Mouse (Mus musculus) ES-E14 (cell line): ENCODE measurements at regions not wholly inside any gene's neighbourhood (a gene's known extent, or its start where the extent isn't known, plus 50 kb on each side); places are given as distances from the start of the nearest gene placed in this dataset.

Experiments
- DNase-seq: peaks from one replicate; pipeline ENCODE4 v3.0.0-alpha.2; 2013; ENCODE audit warnings: low read depth, low spot score
- H3K27ac ChIP-seq: 2 replicates; pipeline ENCODE4 v1.5.1; 2012; ENCODE audit warnings: low read depth, mild to moderate bottlenecking, low read length, moderate library complexity, mixed read lengths; ENCODE audit not compliant: poor library complexity, insufficient read depth, severe bottlenecking
- H3K36me3 ChIP-seq: 2 replicates; pipeline ENCODE4 v1.6.1; 2012; ENCODE audit warnings: mild to moderate bottlenecking, low read length, moderate library complexity, mixed read lengths; ENCODE audit not compliant: control insufficient read depth, poor library complexity, insufficient read depth, severe bottlenecking
- H3K4me1 ChIP-seq, 2 experiments: fragments of 150-350 bp in 1 of 2; sonication (generic) in 1 of 2; 2 replicates each; pipeline ENCODE4 v1.6.1; 2012; ENCODE audit warnings: low read length in 2 of 2, mild to moderate bottlenecking in 1 of 2, mixed read lengths in 1 of 2; ENCODE audit not compliant: control insufficient read depth in 2 of 2, insufficient read depth in 2 of 2, poor library complexity in 1 of 2
- H3K4me3 ChIP-seq, 2 experiments: fragments of 150-350 bp in 1 of 2; sonication (generic) in 1 of 2; 2 replicates each; pipeline ENCODE4 v1.5.1; 2012; ENCODE audit warnings: low read length in 2 of 2, low read depth in 1 of 2, mild to moderate bottlenecking in 1 of 2, mixed read lengths in 1 of 2; ENCODE audit not compliant: insufficient read depth in 1 of 2, poor library complexity in 1 of 2, severe bottlenecking in 1 of 2
- H3K9ac ChIP-seq: 2 replicates; pipeline ENCODE4 v1.6.1; 2012; ENCODE audit warnings: low read depth, mild to moderate bottlenecking, low read length, mixed read lengths; ENCODE audit not compliant: poor library complexity, insufficient read depth, severe bottlenecking
- H3K9me3 ChIP-seq: fragments of 150-350 bp; sonication (generic); 2 replicates; pipeline ENCODE4 v1.6.1; 2012; ENCODE audit warnings: low read depth, mild to moderate bottlenecking, low read length; ENCODE audit not compliant: control insufficient read depth, insufficient read depth
- CHD2 ChIP-seq: IDR thresholded peaks from 2 replicates; pipeline ENCODE4 v1.6.1; 2014; ENCODE audit warnings: mild to moderate bottlenecking, low read depth, low read length, inconsistent platforms
- HCFC1 ChIP-seq: IDR thresholded peaks from 2 replicates; pipeline ENCODE4 v1.6.1; 2012; ENCODE audit warnings: low read length, inconsistent platforms, borderline replicate concordance; ENCODE audit not compliant: insufficient read depth
- MAFK ChIP-seq: IDR thresholded peaks from 2 replicates; pipeline ENCODE4 v1.6.1; 2014; ENCODE audit warnings: mild to moderate bottlenecking, low read depth, low read length, inconsistent platforms; ENCODE audit not compliant: insufficient read depth
- ZC3H11A ChIP-seq: IDR thresholded peaks from 2 replicates; pipeline ENCODE4 v1.6.1; 2012; ENCODE audit warnings: low read depth, mild to moderate bottlenecking, inconsistent platforms, low read length, borderline replicate concordance
- ZNF384 ChIP-seq: IDR thresholded peaks from 2 replicates; pipeline ENCODE4 v1.6.1; 2012; ENCODE audit warnings: low read depth, low read length, inconsistent platforms
- in situ Hi-C, 2 experiments: fragments of 600-800 bp; cut with MboI; formaldehyde crosslinking; loops; one replicate each; pipeline ENCODE4 v1.15.1; 2025; ENCODE audit warnings: low sequenced_read_pairs in 2 of 2, inconsistent platforms in 1 of 2; ENCODE audit not compliant: unreplicated experiment in 2 of 2

DNA sequence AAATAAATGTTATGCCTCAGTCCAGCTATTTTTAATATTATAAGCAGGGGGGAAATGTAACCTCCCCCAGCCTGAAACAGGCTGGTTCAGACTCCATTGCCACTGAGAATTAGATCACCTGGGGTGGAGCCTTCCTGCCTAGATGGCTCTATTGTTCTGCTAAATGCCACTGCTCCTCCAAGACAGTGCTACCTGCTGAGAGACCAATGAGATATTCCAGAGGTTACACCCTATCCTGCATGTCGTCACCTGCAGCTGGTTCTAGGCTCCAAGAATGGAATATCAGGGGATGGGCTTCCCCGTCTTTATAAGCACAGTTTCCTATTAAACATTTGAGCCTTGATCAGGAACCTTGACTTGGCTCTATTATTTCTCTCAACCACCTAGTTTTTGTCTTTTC lies 465.7 kb upstream of the Gm44 start:
- DNase-seq = peak; percentile 21
- in situ Hi-C loops = no loop called here
- TF ChIP-seq HCFC1 = no peak
- no peak for TF ChIP-seq CHD2
- no peak for TF ChIP-seq ZC3H11A
- no peak for TF ChIP-seq MAFK
- TF ChIP-seq ZNF384 = no peak
- H3K36me3 ChIP-seq = no peaks in the 10 kb centered on the region
- H3K4me3 ChIP-seq = no peak overlapping the region
- 0 out of 4 replicates have a peak, but pooled peaks cover 0 to 1% of the 10 kb centered on the region in 2 experiments for H3K4me1 ChIP-seq
- no peak overlapping the region for H3K9ac ChIP-seq
- H3K27ac ChIP-seq = no peak overlapping the region; the same call in 1 of the 2 replicates
- H3K9me3 ChIP-seq = no peaks in the 10 kb centered on the region

DNA sequence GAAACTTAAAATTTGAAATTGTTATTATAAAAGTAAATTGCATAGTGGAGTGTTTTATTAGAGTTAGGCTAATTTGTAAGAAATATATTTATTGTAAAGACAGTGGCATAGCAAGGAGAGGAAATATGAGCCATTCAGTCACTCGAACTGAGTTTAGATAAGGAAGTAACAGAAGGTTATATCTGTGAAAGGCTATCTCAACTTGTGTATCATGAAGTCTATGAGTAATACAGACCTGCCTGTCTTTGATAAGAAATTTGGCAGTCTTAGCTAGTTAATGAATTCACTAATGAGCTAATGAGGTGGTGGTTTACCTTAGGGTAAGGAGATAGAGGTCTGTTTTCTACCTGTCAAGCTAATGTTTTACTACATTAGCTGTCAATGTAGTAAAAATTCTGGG lies 433.0 kb upstream of the Gm44 start:
- Histone ChIP-seq H3K36me3 (no peaks in the 10 kb centered on the region), H3K4me1 (no peaks in the 10 kb centered on the region), H3K4me3 (no peak overlapping the region), H3K9me3 (no peaks in the 10 kb centered on the region), H3K27ac (no peak overlapping the region), H3K9ac (no peak overlapping the region)
- in situ Hi-C loops = no loop called here
- TF ChIP-seq MAFK (no peak), CHD2 (no peak), ZC3H11A (no peak), ZNF384 (no peak), HCFC1 (no peak)
- DNase-seq = no peak
